Mouse (Mus musculus): ENCODE measurements at regions not wholly inside any gene's neighbourhood (a gene's known extent, or its start where the extent isn't known, plus 50 kb on each side); places are given as distances from the start of the nearest gene placed in this dataset.

DNA sequence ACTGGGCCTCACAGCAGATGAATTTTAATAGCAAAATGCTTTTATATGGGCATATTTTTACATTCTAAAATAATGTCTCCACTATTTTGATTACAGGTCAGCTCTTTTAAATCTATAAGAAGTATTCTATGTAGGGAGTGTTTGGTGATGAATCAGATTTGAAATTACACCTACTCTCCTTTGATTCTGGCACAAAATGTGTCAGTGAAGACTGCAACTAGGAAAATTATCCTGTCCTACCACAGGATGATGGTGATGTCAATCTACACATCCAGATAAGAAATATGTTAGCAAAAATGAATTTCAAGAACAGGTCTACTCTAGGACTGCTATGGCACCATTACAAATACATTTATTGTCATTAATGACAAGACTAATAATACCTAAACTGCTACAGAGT lies 60.9 kb upstream of the Acyp2 start:
- DNase-seq (ENCODE audit: low read depth): no peak

DNA sequence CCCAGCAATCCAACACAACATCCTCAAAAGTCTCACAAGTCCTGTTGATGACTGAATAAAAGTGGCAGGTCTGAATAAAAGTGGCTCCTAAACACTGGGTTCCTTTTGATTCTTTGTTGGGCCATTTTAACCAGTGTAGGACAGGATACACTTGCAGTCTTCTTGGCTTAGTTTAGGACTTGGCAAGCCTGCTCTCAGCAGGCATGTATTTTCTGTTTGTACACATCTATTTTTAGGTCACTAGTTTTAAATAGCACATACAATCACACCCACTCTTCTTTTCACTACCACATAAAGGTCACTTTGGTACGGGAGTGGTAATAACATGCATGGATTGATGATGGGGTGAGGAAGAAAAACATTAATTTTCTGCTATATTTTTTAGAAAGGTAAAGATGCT lies 50.7 kb upstream of the Psme4 start:
- peak; percentile 26 for DNase-seq (ENCODE audit: low read depth)

Measured in NIH3T3 (cell line).